Mouse (Mus musculus): Measurements from ENCODE around the gene Hist1h2bf.
A peak's percentile ranks its signal among the peaks of the same experiment; 100 is the strongest.

The Hist1h2bf gene

GRCm38 (mm10) chr13:23529480-23530165 is 44.4 kb downstream of the Hist1h2bf start:
- no peak for DNase-seq (ENCODE audit: low spot score in 2 of 2)

- DNase-seq (ENCODE audit: low spot score in 2 of 2) = no peak
These were observed 45.0 kb downstream of the Hist1h2bf start for GRCm38 (mm10) chr13:23529005-23529404.

- DNase-seq (ENCODE audit: low spot score in 2 of 2) = peak; percentile 90 to 93
These were observed 47.7 kb downstream of the Hist1h2bf start for GRCm38 (mm10) chr13:23526312-23526711.

- DNase-seq (ENCODE audit: low spot score in 2 of 2) = no peak
These were observed 48.1 kb downstream of the Hist1h2bf start for GRCm38 (mm10) chr13:23525901-23526300.

GRCm38 (mm10) chr13:23524654-23525053 is 49.3 kb downstream of the Hist1h2bf start:
- peak; percentile 77 to 87 for DNase-seq (ENCODE audit: low spot score in 2 of 2)

GRCm38 (mm10) chr13:23523976-23524375 is 50.0 kb downstream of the Hist1h2bf start:
- DNase-seq (ENCODE audit: low spot score in 2 of 2) = no peak
